Mouse (Mus musculus): ENCODE measurements at regions not wholly inside any gene's neighbourhood (a gene's known extent, or its start where the extent isn't known, plus 50 kb on each side); places are given as distances from the start of the nearest gene placed in this dataset.

- DNase-seq (ENCODE audit: low read depth), result no peak
Measured at GRCm38 (mm10) chr8:26443735-26444134, 324.4 kb downstream of the Gm45692 start.

- DNase-seq (ENCODE audit: low read depth), result no peak
Measured at GRCm38 (mm10) chr8:26445991-26446390, 326.7 kb downstream of the Gm45692 start.

GRCm38 (mm10) chr8:26447886-26448640 lies 328.7 kb downstream of the Gm45692 start:
- DNase-seq (ENCODE audit: low read depth), result no peak

GRCm38 (mm10) chr8:26449291-26449690 lies 330.0 kb downstream of the Gm45692 start:
- DNase-seq (ENCODE audit: low read depth), result no peak

GRCm38 (mm10) chr8:26450543-26450942 lies 331.2 kb downstream of the Gm45692 start:
- DNase-seq (ENCODE audit: low read depth), result no peak

- DNase-seq (ENCODE audit: low read depth), result no peak
Measured at GRCm38 (mm10) chr8:26452976-26453573, 333.7 kb downstream of the Gm45692 start.

GRCm38 (mm10) chr8:26465346-26465745 lies 346.0 kb downstream of the Gm45692 start:
- DNase-seq (ENCODE audit: low read depth), result no peak

GRCm38 (mm10) chr8:26468441-26468840 lies 349.1 kb downstream of the Gm45692 start:
- DNase-seq (ENCODE audit: low read depth), result no peak

GRCm38 (mm10) chr8:26469705-26470104 lies 350.4 kb downstream of the Gm45692 start:
- no peak for DNase-seq (ENCODE audit: low read depth)

GRCm38 (mm10) chr8:26471811-26472550 lies 352.6 kb downstream of the Gm45692 start:
- no peak for DNase-seq (ENCODE audit: low read depth)

- DNase-seq (ENCODE audit: low read depth), result no peak
Measured at GRCm38 (mm10) chr8:26484749-26485148, 365.4 kb downstream of the Gm45692 start.

- DNase-seq (ENCODE audit: low read depth), result no peak
Measured at GRCm38 (mm10) chr8:26487866-26488265, 368.5 kb downstream of the Gm45692 start.

GRCm38 (mm10) chr8:26488590-26488989 lies 369.3 kb downstream of the Gm45692 start:
- no peak for DNase-seq (ENCODE audit: low read depth)

- DNase-seq (ENCODE audit: low read depth), result no peak
Measured at GRCm38 (mm10) chr8:26501196-26501813, 382.0 kb downstream of the Gm45692 start.

GRCm38 (mm10) chr8:26501814-26502572 lies 382.7 kb downstream of the Gm45692 start:
- no peak for DNase-seq (ENCODE audit: low read depth)

- no peak for DNase-seq (ENCODE audit: low read depth)
Measured at GRCm38 (mm10) chr8:26502772-26503171, 383.4 kb downstream of the Gm45692 start.

GRCm38 (mm10) chr8:26503918-26504317 lies 384.6 kb downstream of the Gm45692 start:
- no peak for DNase-seq (ENCODE audit: low read depth)

GRCm38 (mm10) chr8:26504319-26505035 lies 385.1 kb downstream of the Gm45692 start:
- no peak for DNase-seq (ENCODE audit: low read depth)

- no peak for DNase-seq (ENCODE audit: low read depth)
Measured at GRCm38 (mm10) chr8:26507611-26508070, 388.3 kb downstream of the Gm45692 start.

- DNase-seq (ENCODE audit: low read depth), result no peak
Measured at GRCm38 (mm10) chr8:26509254-26509653, 389.9 kb downstream of the Gm45692 start.

GRCm38 (mm10) chr8:26513001-26513400 lies 393.7 kb downstream of the Gm45692 start:
- no peak for DNase-seq (ENCODE audit: low read depth)

Data from c-Kit-positive CD71-positive TER-119-negative erythroid progenitor cells, embryonic 14.5 days (primary cell).